Mouse (Mus musculus): ENCODE results near the gene Pdlim3.

The Pdlim3 gene

GRCm38 (mm10) chr8:45905591-45906250, 20.5 kb downstream of the Pdlim3 start:
- no peak for DNase-seq (ENCODE audit: low spot score in 2 of 2)

- no peak for DNase-seq (ENCODE audit: low spot score in 2 of 2)
Measured at GRCm38 (mm10) chr8:45906251-45906619, 21.0 kb downstream of the Pdlim3 start.

GRCm38 (mm10) chr8:45913707-45914106, 28.4 kb downstream of the Pdlim3 start:
- no peak for DNase-seq (ENCODE audit: low spot score in 2 of 2)

DNA sequence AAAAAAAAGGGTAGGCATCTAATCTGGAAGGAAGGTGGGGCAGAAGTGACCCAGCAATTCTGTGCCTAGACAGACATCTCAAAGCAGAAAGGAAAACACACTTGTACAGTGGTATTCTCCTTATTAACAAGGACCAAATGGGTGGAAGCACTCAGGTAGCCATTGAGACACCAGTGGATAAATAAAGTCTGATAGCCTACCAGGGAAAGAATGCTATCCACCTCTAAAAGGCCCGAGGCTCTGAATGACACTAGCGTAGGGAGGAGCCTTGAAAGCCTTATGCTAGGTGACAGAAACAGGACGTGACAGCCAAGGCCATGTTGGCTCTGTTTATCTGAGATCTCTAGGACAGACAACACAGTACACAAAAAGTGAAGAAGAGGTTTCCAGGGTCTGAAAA, 31.2 kb downstream of the Pdlim3 start:
- no peak for DNase-seq (ENCODE audit: low spot score in 2 of 2)

GRCm38 (mm10) chr8:45917040-45917679, 31.9 kb downstream of the Pdlim3 start:
- DNase-seq (ENCODE audit: low spot score in 2 of 2), result no peak

- no peak for DNase-seq (ENCODE audit: low spot score in 2 of 2)
Measured at GRCm38 (mm10) chr8:45918891-45919290, 33.6 kb downstream of the Pdlim3 start.

- no peak for DNase-seq (ENCODE audit: low spot score in 2 of 2)
Measured at GRCm38 (mm10) chr8:45920392-45920791, 35.1 kb downstream of the Pdlim3 start.

DNA sequence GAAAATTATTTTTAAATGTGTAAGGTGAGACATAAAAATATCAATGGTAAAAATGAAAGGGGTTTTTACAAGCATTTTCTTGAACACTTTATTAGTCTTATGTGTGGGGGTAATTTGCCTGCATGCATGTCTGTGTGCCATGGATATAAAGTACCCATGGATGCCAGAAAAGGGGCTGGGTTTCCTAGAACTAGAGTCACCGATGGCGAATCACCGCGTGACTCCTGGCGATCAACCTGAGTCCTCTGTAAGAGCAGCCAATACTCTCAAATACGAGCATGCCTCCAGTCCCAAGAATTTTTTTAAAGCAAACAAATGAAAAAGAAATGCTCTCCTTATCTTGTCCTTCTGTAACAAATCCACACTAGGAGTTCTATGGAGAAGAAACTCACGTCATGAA, 36.9 kb downstream of the Pdlim3 start:
- DNase-seq (ENCODE audit: low spot score in 2 of 2), result no peak

GRCm38 (mm10) chr8:45934582-45935014, 49.3 kb downstream of the Pdlim3 start, which contains the start of gene Ccdc110:
TSS of gene Ccdc110 (plus strand) at chr8:45934619.
- DNase-seq (ENCODE audit: low spot score in 2 of 2), result peak; percentile 70 to 89

DNA sequence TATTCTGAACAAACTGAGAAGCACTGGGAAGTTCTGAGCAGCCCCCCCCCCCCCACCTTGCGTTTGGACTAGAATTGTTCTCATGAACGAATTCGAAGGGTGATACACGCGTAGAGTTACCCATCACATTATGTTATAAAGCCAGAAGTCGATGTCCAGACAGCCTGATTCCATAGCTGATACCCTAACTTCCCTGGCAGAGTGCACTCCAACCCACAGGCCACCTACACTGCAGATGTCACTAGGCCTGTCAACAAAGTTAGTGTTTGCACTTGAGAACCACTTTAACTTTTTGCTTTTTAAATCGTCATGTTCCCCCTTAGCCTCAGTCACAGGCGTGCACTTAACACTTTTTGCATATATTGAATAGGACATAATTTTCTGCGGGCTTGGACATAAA, 51.7 kb downstream of the Pdlim3 start:
- no peak for DNase-seq (ENCODE audit: low spot score in 2 of 2)

- no peak for DNase-seq (ENCODE audit: low spot score in 2 of 2)
Measured at GRCm38 (mm10) chr8:45946283-45946682, 61.0 kb downstream of the Pdlim3 start.

- no peak for DNase-seq (ENCODE audit: low spot score in 2 of 2)
Measured at GRCm38 (mm10) chr8:45950622-45951021, 65.4 kb downstream of the Pdlim3 start.
